Mouse (Mus musculus) lung, postnatal 0 days (tissue): ENCODE measurements around the gene Gm12569. TPM values are rescaled to one million over a fixed set of nuclear protein-coding genes. Genes with fewer than 3 reads are reported as not detected.

Source experiments
- ATAC-seq: fragments of 200-750 bp; cut with Nextera tagmentation; 2 replicates; pipeline ENCODE4 v1.8.0; 2017; ENCODE audit warnings: moderate library complexity
- DNase-seq: peaks from one replicate; pipeline ENCODE4 v3.0.0-alpha.2; 2016; ENCODE audit warnings: low spot score
- H3K27ac ChIP-seq: fragments of 300-500 bp; sonication (generic); 2 replicates; pipeline ENCODE4 v1.5.1; 2014; ENCODE audit warnings: antibody characterized with exemption, mild to moderate bottlenecking, low read length, mixed read lengths
- H3K27me3 ChIP-seq: fragments of 300-500 bp; sonication (generic); replicated peaks from 2 replicates; pipeline ENCODE4 v1.6.1; 2014; ENCODE audit warnings: low read length, mixed read lengths; ENCODE audit not compliant: insufficient read depth
- H3K36me3 ChIP-seq: fragments of 300-500 bp; sonication (generic); 2 replicates; pipeline ENCODE4 v1.6.1; 2014; ENCODE audit warnings: low read length, mixed read lengths; ENCODE audit not compliant: insufficient read depth
- H3K4me1 ChIP-seq: fragments of 300-500 bp; sonication (generic); 2 replicates; pipeline ENCODE4 v1.6.1; 2014; ENCODE audit warnings: antibody characterized with exemption, low read depth, low read length, mixed read lengths; ENCODE audit not compliant: insufficient read depth
- H3K4me2 ChIP-seq: fragments of 300-500 bp; sonication (generic); replicated peaks from 2 replicates; pipeline ENCODE4 v1.6.1; 2014; ENCODE audit warnings: low read depth, mild to moderate bottlenecking, low read length, moderate library complexity, mixed read lengths
- H3K4me3 ChIP-seq: fragments of 300-500 bp; sonication (generic); 2 replicates; pipeline ENCODE4 v1.5.1; 2014; ENCODE audit warnings: low read depth, low read length
- H3K9ac ChIP-seq: fragments of 300-500 bp; sonication (generic); replicated peaks from 2 replicates; pipeline ENCODE4 v1.6.1; 2014; ENCODE audit warnings: low read depth, mild to moderate bottlenecking
- H3K9me3 ChIP-seq: fragments of 300-500 bp; sonication (generic); 2 replicates; pipeline ENCODE4 v1.6.1; 2016; ENCODE audit warnings: low read length, mixed read lengths
- CTCF ChIP-seq: IDR thresholded peaks from 2 replicates; pipeline ENCODE4 v1.5.1; 2016; ENCODE audit warnings: antibody characterized with exemption, mild to moderate bottlenecking
- EP300 ChIP-seq: IDR thresholded peaks from 2 replicates; pipeline ENCODE4 v1.6.1; 2016; ENCODE audit warnings: antibody characterized with exemption, mild to moderate bottlenecking, control low read depth
- WGBS: fragments of 180-500 bp; shearing (Covaris S2); extraction: QIAGEN DNeasy Blood & Tissue Kit; methylation state at CpG from one replicate; pipeline ENCODE4 v1.1.7; 2014; 5-methylcytosine and 5-hydroxymethylcytosine counted together
- polyA plus RNA-seq: library from polyadenylated mRNA; unstranded; fragments of >200 nt; fragmentation: Nextera tagmentation; extraction: Ambion mirVana; gene quantifications from 2 replicates; pipeline ENCODE4 v1.2.1, GENCODE M21; 2015

The Gm12569 gene
- not detected in 2 replicates for polyA plus RNA-seq

DNA sequence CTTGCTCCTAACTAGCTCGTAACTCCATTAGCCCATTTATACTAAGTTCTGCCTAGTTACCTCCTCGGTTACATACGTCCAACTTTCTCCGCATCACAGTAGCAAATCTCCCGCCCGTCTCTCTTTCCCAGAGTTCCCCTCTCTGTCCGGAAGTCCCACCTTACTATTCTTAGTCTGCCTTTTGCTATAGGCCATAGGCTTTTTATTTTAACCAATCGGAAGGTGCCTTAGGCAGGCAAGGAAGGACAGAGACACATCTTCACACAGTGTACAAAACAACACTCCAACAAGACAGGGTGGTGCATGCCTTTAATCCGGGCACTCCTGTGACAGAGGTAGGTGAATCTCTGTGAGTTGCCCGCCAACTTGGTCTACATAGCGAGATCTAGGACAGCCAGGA is at the start of gene Gm12569:
TSS of gene Gm12569 (plus strand) at position 166 of the 400 bp plus-strand sequence.
- no peak within 1 kb of the TSS for H3K9ac ChIP-seq
- 94% methylated on average over 11 of the region's 11 CpGs for WGBS

GRCm38 (mm10) chr11:51202726-51203125 is 17.5 kb upstream of the Gm12569 start:
- 79% methylated on average over 5 of the region's 5 CpGs for WGBS
- TF ChIP-seq EP300 = no peak
- Histone ChIP-seq H3K9ac (no peak overlapping the region), H3K36me3 (no peaks in the 10 kb centered on the region), H3K4me1 (no peaks in the 10 kb centered on the region), H3K4me3 (no peak overlapping the region), H3K9me3 (no peaks in the 10 kb centered on the region), H3K27me3 (no peaks in the 10 kb centered on the region), H3K4me2 (no peak overlapping the region), H3K27ac (no peak overlapping the region)
- DNase-seq (no peak), ATAC-seq (no peak)

More for the DNA sequence above, at the start of gene Gm12569:
- Histone ChIP-seq H3K4me3 (no peak within 1 kb of the TSS), H3K4me2 (no peak within 1 kb of the TSS), H3K27ac (no peak within 1 kb of the TSS), H3K36me3 (no peaks in the 10 kb centered on the region), H3K9me3 (no peaks in the 10 kb centered on the region), H3K4me1 (no peaks in the 10 kb centered on the region), H3K27me3 (no peaks in the 10 kb centered on the region)
- ATAC-seq (no peak), DNase-seq (no peak)
- TF ChIP-seq CTCF = no peak
- TF ChIP-seq EP300 = no peak

- Histone ChIP-seq H3K4me3 (no peak overlapping the region), H3K36me3 (no peaks in the 10 kb centered on the region), H3K27me3 (no peaks in the 10 kb centered on the region), H3K27ac (no peak overlapping the region), H3K4me2 (no peak overlapping the region), H3K9ac (no peak overlapping the region), H3K4me1 (no peaks in the 10 kb centered on the region), H3K9me3 (no peaks in the 10 kb centered on the region)
- TF ChIP-seq EP300 (no peak), CTCF (no peak)
- 64% methylated on average over 3 of the region's 3 CpGs for WGBS
- no peak for DNase-seq
- ATAC-seq = no peak
Observed at GRCm38 (mm10) chr11:51207758-51208157, 12.5 kb upstream of the Gm12569 start.

GRCm38 (mm10) chr11:51211426-51211825 is 8.8 kb upstream of the Gm12569 start:
- no peaks in the 10 kb centered on the region for H3K9me3 ChIP-seq
- H3K4me3 ChIP-seq = no peak overlapping the region
- no peaks in the 10 kb centered on the region for H3K4me1 ChIP-seq
- ATAC-seq = no peak
- no peak for DNase-seq
- TF ChIP-seq CTCF = no peak
- no peak for TF ChIP-seq EP300
- H3K4me2 ChIP-seq = no peak overlapping the region
- no peaks in the 10 kb centered on the region for H3K36me3 ChIP-seq
- H3K27me3 ChIP-seq = no peaks in the 10 kb centered on the region
- 81% methylated on average over 5 of the region's 5 CpGs for WGBS
- no peak overlapping the region for H3K27ac ChIP-seq
- no peak overlapping the region for H3K9ac ChIP-seq

DNA sequence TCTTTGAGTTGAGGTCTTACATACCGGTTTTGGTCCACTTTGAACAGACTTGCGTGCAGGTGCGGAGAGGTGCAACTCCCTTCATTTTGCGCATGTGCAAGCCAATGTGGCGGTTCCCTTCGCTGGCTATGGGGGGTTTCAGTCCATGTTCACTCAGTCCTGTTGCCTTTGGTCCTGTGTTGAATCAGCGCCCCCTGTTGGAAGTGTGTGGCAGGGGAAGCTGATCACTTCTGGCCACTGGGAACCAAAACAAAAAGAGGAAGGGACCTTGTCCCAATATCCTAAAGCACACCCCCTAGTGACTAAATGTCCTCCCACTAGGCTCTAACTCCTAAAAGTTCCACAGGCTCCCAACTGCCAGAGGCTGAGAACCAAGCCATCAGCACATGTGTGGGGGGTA is 6.3 kb upstream of the Gm12569 start:
- Histone ChIP-seq H3K9me3 (no peaks in the 10 kb centered on the region), H3K4me3 (no peak overlapping the region), H3K9ac (no peak overlapping the region), H3K27ac (no peak overlapping the region), H3K4me1 (no peaks in the 10 kb centered on the region), H3K4me2 (no peak overlapping the region), H3K27me3 (no peaks in the 10 kb centered on the region), H3K36me3 (no peaks in the 10 kb centered on the region)
- no peak for TF ChIP-seq CTCF
- WGBS = 86% methylated on average over 7 of the region's 7 CpGs
- ATAC-seq (no peak), DNase-seq (no peak)

DNA sequence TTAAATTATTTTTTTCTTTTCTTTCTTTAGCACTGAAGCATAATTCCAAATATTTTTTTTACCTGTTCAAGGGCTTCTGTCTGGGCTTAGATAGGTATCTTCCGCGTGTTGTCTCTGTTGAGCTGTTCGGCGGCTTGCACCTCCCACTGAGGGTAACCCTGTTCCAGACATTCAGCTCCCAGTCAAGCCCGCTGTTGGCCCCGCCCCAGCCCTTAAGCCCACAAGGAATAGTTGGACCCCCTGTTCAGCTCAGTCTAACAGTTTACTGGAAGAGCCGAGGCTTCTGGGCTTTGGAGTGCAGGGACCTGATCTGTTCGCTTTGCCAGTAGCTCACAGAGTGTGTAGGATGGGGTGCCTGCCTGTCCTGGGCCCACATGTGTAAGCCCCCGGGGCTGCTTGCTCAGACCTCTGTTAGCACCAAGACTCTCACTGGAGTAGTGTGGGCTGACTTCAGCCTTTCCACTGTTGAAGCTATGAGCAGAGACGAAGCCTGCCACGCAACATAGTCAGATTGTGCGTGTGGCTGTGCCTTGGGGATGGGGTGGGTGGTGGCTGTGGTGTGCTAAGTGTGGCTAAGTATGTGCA is 785 bp upstream of the Gm12569 start:
- no peaks in the 10 kb centered on the region for H3K36me3 ChIP-seq
- TF ChIP-seq CTCF (no peak), EP300 (no peak)
- H3K4me3 ChIP-seq = no peak overlapping the region
- H3K4me1 ChIP-seq = no peaks in the 10 kb centered on the region
- H3K27ac ChIP-seq = no peak overlapping the region
- 75% methylated on average over 12 of the region's 12 CpGs for WGBS
- H3K4me2 ChIP-seq = no peak overlapping the region
- ATAC-seq = no peak
- H3K9ac ChIP-seq = no peak overlapping the region
- no peaks in the 10 kb centered on the region for H3K9me3 ChIP-seq
- no peak for DNase-seq
- no peaks in the 10 kb centered on the region for H3K27me3 ChIP-seq

DNA sequence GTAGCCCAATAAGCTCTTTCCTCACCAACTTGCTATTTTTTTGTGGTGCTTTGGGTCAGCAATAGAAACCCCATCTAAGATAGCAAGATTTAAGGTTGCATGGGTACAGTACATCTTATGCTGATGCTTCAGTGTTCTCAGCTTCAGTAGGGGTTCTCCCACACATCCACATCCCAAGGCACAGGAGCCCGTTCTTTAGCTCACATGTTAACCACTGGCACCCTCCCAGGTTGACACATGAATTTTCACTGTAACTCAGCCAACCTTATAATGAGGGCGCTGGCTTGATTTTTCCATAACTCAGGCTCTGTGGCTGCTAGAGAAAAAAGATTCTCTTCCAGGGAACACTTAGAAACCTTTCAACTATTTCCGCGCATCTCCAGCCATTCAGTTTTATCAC is 6.8 kb downstream of the Gm12569 start:
- no peak for DNase-seq
- no peak for ATAC-seq
- H3K9me3 ChIP-seq = no peaks in the 10 kb centered on the region
- H3K4me2 ChIP-seq = no peak overlapping the region
- 78% methylated on average over 4 of the region's 4 CpGs for WGBS
- H3K36me3 ChIP-seq = no peaks in the 10 kb centered on the region
- no peak for TF ChIP-seq EP300
- no peak overlapping the region for H3K9ac ChIP-seq
- no peaks in the 10 kb centered on the region for H3K4me1 ChIP-seq
- no peak overlapping the region for H3K27ac ChIP-seq
- H3K4me3 ChIP-seq = no peak overlapping the region
- no peaks in the 10 kb centered on the region for H3K27me3 ChIP-seq
